Mouse (Mus musculus) embryo, embryonic 11.5 days (tissue): ENCODE results near the gene Ech1.

ENCODE experiments used
- DNase-seq: peaks from one replicate; pipeline ENCODE4 v3.0.0-alpha.2; 2012; ENCODE audit warnings: low read depth, low spot score

Gene Ech1

DNA sequence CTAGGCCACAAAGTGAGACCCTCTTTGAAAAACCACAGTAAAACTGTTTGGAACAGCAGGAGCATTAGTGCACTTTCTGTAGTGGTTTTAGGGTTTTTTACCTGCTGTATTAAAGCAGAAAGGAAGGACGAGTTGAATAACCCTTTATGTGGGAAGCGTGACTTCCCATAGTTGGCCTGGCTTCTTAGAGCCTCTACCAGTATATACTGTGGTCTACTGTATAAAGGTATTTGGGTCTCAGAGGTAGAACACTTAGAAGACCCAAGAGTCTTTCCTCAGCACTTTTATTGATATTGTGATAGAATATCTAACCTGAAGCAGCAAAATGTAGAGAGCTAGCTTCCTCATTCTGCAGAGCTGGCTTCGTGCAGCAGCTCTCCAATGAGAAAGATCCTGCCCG, 5.4 kb upstream of the Ech1 start:
- DNase-seq: no peak

DNA sequence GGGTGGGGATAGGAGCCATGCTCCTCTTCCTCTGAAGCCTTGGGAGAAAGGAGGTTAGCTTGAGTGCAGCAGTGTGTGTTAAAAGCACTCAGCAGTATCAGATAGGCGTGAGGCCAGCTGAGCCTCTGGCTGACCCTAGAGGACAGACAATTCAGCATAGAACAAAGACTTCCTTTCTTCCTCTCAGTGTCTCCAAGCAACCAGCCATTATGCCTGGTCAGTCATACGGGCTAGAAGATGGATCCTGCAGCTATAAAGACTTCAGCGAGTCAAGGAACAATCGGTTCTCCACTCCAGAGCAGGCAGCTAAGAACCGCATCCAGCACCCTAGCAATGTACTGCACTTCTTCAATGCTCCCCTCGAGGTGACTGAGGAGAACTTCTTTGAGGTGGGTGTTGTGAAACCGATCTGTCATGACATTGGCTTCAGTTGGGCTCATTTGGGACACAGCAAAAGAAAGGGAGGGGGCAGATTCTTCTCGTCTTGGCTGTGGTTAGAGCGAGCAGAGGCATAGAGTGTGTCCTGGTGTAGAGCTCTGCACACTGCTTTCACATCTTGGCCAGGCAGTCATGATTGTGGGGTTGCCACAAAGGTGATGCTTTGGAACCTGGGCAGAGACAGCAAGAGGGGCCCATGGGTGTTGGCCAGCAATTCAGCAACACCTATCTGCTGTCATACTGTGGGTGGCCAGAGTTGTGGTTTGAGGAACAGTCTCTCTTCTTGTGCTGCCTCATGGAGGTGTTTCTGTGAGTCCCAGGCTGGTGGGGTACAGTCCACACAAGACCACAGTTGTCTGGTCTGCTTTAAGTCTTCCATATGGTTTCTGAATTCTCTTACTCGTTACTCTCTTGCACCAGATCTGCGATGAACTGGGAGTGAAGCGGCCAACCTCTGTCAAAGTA, 4.4 kb upstream of the Ech1 start:
- no peak for DNase-seq

DNA sequence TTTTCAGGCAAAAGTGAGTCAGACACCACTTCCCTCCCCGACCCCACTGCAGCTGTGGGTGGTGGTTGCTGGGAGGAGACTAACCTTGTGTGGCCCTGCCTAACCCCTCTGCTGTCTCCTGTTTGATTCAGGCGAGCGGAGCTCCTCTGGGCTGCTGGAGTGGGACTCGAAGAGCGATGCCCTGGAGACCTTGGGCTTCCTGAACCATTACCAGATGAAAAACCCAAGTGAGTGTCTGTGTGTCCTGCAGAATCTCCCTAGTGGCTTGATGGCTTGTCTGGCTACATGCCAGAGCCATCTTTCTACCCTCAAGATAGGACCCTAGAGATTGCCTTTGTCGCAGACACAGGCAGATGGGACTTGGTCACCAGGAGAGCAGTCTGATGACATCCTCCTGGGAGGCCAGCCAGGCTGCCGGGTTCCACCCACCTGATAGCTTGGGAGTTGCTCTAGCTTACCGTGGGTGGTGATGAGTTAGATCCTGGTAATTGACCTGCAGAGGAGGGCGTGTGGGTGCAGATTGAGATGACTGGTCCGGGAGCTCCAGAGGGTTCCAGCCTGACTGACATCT, 3.7 kb upstream of the Ech1 start:
- DNase-seq: no peak

DNA sequence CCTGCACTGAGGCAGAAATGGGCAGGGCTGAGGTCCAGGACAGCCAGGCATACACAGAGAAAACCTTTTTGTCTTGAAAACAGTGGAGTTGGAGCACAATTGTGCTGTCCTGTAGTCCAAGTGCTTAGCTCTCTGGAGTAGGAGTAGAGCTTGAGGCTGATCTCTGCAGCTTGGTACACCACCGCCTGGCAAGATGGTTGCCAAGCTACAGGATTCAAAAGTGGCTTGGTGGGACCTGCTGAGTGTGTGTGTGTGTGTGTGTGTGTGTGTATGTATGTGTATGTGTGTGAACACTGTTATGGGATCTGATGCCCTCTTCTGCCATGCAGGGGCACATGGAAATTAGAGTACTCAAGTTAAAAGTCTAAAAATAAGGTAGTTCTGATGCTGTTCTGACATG, 2.5 kb upstream of the Ech1 start:
- DNase-seq: no peak

DNA sequence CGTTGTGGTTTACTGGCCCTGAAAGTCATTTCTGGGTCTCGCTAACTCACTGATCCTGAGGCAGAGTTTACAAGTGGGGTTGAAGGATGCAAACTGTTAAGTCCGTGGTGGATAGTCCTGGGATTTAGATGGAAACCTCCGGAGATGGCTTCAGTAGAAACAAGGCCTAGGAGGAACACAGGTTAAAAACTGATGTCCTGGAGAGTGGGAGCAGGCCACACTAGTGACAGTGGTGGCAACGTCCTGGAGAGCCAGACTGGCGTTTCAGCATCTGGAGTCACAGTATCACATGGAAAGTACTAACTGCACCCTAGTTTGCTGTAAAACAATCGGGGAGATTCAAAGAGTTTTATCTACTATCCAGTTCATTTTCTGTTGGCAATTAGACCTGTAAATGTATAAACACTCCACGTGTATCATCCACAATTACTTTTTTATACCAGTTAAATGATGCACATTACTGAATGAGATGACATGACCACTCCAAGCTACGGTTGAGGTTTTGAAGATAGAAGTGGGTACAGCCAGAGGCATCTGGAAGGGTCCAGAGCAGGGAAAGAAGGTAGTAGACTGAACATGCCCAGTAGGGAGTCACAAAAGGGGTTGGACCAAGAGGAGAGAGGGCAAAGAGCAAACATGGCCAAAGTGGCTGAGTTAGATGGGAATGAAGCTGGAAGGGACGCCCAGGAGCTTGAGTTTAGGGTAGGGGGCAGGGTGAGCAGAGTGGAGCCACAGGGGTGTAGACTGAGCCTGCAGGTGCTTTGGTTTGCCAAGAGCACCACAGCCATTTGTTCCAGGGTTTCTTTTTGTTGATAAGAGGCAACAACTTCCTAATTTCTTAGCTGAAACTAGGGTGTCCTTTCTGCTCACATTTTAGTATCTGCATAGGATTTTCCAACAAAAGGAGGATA, 1.8 kb upstream of the Ech1 start:
- no peak for DNase-seq

DNA sequence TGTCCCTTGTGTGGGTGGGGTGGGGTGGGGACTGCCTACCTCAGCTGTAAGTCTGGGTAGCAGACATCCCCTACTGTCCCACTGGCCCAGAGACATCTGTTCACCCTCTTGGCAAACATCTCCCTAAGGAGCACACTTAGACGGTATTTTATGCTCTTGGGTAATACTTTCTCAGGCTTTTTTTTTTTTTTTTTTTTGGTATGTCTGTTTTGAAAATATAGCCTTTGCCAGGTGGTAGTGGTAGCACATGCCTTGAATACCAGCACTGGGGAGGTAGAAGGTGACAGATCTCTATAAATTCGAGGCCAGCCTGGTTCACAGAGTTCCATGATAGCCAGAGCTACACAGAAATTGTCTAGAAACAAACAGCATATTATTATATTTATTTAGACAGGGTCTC, 1.1 kb upstream of the Ech1 start:
- no peak for DNase-seq

DNA sequence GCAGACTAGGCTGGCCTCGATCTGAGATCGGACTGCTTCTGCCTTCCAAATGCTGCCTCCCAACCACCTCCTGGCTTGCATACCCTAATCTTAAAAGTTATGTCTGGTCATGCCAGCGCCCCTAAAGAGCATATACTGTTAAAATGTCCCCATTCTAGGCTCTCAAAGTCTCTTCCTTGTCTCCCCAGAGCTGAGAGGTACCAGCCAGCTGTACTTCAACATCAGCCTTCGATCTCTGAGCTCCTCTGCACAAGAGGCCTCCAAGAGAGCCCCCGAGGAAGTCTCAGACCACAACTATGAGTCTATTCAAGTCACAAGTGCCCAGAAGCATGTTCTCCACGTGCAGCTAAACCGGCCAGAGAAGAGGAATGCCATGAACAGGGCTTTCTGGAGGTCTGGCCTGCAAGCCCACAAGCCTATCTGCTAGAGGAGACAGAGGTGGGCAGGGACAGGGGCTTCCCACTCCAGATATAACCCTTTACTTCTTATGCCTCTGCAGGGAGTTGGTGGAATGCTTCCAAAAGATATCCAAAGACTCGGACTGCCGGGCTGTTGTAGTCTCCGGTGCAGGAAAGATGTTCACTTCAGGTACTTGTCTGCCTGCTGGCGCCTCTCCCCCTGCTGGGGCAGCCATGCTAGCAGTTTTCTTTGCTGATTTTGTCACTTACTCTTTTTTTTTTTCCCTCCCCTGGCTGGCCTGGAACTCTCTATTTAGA, 827 bp downstream of the Ech1 start:
- DNase-seq: no peak

DNA sequence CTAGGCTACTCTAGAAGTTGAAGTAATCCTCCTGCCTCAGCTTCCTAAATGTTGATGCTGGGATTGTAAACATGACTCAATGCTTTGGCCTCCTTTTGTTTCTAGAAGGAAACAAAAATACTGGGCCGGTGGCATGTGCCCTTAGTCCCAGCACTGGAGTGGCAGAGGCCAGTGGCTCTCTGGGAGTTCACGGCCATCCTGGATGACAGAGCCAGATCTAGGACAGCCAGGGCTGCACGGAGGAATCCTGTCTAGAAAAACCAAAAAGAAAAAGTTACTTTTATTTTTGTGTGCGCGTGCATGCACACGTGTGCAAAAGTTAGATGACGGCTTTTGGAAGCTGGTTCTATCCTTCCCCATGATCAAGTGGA, 1.4 kb downstream of the Ech1 start:
- no peak for DNase-seq

DNA sequence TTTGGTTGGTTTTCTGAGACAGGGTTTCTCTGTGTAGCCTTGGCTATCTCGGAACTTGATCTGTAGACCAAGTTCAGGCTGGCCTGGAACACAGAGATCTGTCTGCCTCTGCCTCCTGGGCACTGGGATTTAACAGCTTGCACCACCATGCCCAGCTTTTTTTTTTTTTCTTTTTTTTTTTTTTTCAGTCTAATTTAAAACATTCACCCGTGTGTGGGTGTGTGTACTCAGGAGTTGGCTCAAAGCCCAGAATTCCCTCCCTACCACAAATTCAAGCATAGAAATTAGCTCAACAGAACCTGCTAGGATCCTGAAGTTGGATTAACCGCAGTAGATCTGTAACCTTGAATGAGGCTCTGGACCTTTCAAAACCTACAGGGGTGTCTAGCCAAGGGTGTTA, 2.3 kb downstream of the Ech1 start:
- no peak for DNase-seq

DNA sequence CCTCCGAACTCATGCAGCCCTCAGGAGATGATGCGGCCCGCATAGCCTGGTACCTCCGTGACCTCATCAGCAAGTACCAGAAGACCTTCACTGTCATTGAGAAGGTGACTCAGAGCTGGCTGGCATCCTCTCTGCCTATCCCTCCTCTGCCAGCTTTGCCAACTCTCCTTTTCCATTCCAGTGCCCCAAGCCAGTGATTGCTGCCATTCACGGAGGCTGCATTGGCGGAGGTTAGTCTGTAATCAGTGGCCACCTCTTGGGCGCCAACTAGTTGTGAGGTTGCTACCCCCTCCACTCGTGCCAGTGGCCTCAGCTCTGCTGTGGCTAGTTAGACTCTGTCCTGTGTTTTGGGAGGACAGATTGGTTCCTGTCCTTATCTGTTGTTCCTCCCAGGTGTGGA, 4.8 kb downstream of the Ech1 start:
- no peak for DNase-seq

DNA sequence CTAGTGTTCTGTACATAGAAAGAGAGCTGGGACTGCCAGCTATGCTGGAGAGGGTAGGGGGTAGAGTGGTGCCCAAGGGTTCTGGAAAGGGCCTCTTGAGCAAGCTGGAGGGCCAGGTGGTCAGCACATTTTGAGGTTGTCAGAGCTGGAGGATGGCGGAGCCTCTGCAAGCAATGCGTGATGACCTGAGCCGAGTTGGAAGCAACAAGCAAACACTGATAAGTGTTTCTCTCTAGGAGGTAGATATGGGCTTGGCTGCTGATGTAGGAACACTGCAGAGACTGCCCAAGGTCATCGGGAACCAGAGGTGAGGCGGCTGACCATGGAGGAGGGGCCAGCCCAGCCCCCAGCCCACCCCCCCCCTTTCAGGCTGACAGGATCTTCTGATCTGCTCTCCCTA, 6.0 kb downstream of the Ech1 start:
- no peak for DNase-seq

DNA sequence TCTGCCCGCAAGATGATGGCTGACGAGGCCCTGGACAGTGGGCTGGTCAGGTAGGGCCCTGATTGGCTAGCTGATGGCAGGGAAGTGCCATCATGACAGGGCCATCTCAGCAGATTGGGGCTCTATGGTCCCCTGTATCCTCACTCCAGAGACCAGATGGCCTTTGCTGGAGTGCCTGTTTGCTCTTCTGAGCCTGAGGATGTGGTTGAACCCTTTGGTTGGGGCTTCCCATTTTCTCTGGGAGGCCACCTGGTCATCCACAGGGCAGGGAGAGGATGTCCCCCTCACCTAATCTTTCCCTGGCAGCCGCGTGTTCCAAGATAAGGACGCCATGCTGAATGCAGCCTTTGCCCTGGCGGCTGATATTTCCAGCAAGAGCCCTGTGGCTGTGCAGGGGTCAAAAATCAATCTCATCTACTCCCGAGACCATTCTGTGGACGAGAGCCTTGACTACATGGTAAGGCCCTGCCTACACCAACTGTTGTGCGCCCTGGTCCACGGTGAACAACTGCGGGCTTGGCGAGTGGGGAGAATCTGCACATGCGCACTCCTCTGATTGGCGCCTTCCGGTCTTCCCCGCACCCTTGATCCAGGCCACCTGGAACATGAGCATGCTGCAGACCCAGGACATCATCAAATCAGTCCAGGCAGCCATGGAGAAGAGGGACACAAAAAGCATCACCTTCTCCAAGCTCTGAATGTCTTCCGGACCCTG, 6.6 kb downstream of the Ech1 start:
- DNase-seq: no peak

DNA sequence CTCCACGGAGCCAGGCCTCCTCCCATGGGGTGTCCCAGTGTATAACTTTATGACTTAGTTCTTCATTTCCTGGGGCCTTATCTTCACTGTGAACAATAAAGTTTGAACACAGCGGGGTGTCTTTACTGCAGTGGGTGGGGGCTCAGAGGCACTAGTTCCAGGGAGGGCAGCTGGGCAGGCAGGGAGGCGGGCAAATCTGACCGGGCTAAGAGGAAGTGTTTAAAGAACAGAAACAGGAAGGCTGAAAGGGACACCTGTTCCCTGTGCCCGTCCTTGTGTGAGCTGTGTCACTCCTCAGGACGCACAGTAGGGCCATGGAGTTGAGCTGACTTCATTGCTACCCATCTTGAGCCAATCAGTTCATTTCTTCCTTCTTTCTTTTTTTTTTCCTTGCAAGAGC, 7.1 kb downstream of the Ech1 start:
- no peak for DNase-seq

DNA sequence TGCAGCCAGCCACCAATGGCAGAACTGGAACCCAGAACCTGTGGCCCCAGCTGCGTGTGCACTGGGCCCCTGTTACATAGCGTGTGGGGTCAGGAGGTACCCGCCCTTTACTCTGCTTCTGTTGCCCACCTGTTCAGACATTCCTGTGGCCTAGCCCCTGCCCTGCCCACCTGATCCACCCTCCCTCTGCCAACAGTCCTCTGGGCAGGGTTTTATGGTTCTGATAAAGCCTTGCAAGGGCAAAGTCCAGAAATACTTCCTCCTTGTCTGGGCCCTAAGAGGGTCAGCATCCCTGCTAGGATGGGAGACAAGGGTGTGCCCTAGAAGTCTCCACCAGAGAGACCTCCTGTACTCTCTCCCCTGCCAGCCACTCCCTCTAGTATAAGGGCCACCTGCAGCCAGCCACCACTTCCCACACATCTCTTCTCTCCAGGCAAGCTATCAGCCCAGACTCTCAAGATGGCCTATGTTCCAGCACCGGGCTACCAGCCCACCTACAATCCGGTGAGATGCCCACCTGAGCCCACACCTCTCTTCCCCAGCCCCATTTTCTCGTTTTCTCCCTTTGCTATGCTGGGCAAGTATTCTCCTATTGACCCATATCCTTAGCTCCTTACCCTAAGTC, 8.8 kb downstream of the Ech1 start, which contains the start of gene Lgals4:
Gene Lgals4 (plus strand): TSS at position 132 of the 625 bp plus-strand sequence.
- no peak for DNase-seq

DNA sequence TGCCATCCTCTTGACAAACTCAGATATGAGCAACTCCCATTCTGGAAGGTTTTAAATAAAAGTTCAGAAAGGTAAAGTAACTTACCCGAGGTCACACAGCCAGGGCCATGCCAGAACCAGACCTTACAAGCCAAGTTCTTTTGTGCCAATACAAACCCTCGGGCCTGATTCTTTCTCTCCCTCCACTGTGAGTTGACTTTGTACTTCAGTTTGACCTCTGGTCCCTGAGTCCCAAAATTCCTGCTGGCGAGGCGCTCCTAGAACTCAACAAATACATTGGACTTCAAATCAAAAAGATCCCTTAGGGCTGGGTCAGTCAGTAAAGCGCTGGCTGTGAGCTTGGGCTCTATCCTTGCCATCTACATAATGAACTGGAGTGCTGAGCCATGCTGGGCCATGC, 11.9 kb downstream of the Ech1 start:
- no peak for DNase-seq

DNA sequence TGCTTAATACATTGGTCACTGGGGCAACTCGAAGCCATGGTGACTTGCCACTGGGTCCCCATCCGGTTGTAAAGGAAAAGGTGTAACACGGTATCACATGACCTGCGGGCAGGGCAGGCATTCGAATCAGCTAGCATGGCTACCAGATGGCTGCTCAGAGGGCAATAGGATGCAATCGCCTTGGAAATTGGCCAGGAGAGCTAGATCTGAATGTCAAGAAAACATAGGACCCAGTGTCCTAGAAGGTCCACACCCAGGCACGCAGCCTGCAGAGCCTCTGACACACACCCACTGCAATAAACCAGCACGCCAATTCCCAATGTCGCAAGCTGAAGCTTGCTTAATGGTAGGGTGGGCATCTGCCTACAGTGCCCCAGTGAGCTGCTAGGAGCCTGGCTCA, 13.3 kb downstream of the Ech1 start:
- no peak for DNase-seq

DNA sequence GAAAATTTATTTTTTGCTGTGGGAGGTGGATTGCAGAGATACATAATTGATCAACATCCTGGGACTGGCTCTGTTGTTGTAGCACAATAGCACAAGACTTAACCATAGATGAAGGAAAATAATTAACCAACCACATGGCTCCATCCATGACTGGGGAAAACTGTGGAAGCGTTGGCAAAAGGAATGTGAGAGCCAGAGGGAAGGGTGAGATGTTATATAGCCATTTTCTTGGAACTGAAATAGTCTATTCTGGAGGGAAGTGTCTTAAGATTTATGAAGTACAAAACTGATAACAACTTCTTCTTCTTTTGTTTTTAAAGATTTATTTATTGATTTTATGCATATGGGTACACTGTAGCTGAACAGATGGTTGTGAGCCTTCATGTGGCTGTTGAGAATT, 22.3 kb downstream of the Ech1 start:
- DNase-seq: no peak

DNA sequence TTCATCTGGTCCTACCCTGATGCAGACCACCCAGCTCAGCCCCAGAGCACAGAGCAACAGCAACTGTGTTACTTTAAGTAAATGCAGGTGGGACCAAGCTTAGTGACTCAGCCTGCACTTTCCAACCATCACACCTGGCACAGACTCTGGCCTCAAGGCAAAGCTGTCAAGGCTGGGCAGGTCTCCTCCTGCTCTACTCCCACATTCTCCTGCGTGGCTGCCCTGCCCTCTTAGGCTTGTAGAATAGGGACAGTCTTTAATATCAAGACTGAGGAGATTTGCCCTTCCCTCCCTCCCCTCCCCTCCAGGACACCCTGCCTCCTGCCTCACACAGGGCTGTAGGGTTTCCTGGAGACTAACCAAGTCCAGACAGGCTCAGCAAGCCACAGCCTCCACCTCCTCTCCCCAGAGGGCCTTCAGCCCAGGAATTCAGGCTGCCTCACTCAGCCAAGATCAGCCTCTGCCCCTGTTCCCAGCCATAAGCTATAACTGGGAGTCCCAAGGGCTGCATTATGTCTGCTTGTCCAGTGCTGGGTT, 24.8 kb downstream of the Ech1 start:
- no peak for DNase-seq

DNA sequence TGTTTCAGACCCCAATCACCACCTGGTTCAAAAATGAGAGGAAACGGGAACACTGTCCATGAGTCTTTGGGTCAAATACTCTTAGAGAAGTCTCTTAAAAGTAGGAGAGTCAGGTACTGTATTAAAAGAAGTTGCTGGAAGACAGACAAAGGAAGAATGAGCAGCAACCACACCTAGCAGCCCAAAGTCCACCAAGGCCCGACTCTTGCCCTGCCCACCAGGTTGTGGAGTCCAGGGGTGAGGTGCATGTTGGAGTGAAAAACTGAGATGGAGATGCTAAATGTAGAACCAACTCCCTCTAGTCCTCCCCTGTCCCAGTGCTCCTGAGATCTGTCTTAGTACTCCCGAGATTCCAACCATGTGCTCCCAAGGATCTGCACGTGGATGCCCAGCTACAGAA, 25.6 kb downstream of the Ech1 start:
- no peak for DNase-seq

DNA sequence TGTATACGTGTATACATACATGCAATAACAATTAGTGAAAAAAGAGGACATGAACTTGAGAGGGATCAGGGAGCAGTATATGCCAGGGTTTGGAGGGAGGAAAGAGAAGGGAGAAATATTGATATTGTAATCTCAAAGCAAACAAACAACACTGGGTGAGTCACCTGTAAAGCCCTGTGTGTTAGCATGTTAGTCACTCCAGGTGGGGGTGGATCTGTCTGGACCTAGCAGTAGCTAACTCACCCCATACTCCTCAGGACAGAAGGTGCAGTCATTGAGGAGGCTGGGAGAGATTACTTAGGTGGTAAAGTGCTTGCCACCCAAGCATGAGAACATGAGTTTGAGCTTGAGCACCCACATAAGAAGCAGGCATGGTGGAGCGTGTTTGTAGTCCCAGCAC, 34.9 kb downstream of the Ech1 start:
- DNase-seq: no peak
